Mouse (Mus musculus): Measurements from ENCODE around the gene Gm17662. TPM values are rescaled to one million over a fixed set of nuclear protein-coding genes. Genes with fewer than 3 reads are reported as not detected.

The Gm17662 gene
- polyA plus RNA-seq, 1 experiment from 2014 or later: not detected

DNA sequence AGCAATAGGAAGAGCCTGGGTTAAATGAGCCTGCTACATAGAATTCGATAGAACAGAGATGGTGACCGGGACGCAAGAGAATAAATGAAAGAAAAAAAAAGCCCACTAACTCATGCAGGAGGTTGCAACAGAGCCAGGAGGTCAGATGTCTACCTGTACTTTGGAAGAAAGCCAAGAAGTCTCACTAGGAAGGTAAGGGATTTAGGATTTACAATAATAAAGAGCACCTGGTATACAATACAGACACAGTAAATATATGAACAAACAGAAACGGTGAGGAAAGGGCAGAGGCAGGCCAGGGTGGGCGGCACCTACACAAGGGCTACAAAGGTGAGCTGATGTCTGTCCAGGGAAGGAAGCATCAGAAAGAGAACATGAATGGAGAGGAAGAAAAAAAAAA, 14.9 kb upstream of the Gm17662 start:
- ATAC-seq: no peak
- 93% methylated on average over 5 of the region's 5 CpGs for WGBS

DNA sequence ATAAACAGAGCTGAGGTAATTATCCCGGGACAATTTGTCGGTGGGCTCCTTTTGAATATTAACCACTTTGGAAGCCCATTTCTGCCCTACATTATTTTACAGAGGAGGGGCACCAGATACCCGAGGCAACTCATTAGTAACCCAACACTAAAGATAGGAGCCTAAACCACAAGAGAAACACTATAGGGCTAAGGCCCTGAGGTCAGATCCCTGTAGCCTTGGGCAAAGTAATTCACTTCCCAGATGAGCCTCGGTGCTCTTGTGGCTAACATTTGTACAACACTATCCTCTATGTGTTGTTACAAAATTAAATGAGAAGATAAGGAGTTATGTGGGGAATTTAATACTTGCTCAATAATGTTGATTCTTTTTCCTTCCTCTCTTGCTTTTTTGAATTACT, 13.6 kb upstream of the Gm17662 start:
- Histone ChIP-seq H3K27ac (no peak overlapping the region), H3K36me3 (no peaks in the 10 kb centered on the region), H3K4me3 (replicated peaks) (no peak overlapping the region), H3K27me3 (replicated peaks) (no peaks in the 10 kb centered on the region), H3K4me2 (replicated peaks) (no peak overlapping the region), H3K4me1 (replicated peaks) (no peaks in the 10 kb centered on the region), H3K9ac (no peak overlapping the region), H3K9me3 (no peaks in the 10 kb centered on the region)
- ATAC-seq: no peak
- 61% methylated on average over 4 of the region's 4 CpGs for WGBS

More for the DNA sequence above, 14.9 kb upstream of the Gm17662 start:
- no peak overlapping the region for H3K27ac ChIP-seq
- no peaks in the 10 kb centered on the region for H3K27me3 ChIP-seq (replicated peaks)
- no peaks in the 10 kb centered on the region for H3K36me3 ChIP-seq
- H3K9ac ChIP-seq: no peak overlapping the region
- no peaks in the 10 kb centered on the region for H3K9me3 ChIP-seq
- H3K4me2 ChIP-seq (replicated peaks): no peak overlapping the region
- no peak overlapping the region for H3K4me3 ChIP-seq (replicated peaks)
- no peaks in the 10 kb centered on the region for H3K4me1 ChIP-seq (replicated peaks)

DNA sequence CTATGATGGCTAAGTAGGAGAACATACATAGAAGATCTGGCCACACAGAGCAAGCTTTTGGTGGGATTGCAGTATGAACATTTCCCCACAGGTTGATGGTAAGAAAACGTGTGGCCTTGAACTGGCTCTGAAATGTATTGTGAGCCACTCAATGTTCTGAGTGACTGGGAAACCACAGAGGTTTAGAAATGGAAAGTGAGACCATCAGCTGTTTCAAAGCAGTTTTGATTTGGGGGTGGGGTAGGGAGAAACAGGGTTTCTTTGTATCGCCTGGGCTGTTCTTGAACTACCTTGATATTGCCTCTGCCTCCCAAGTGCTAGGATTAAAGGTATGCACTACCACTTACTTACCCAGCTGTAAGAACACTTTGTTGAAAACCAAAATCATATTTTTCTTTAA, 1.9 kb upstream of the Gm17662 start:
- Histone ChIP-seq H3K36me3 (no peaks in the 10 kb centered on the region), H3K9ac (no peak overlapping the region), H3K4me1 (replicated peaks) (no peaks in the 10 kb centered on the region), H3K4me3 (replicated peaks) (no peak overlapping the region), H3K27me3 (replicated peaks) (no peaks in the 10 kb centered on the region), H3K27ac (no peak overlapping the region), H3K4me2 (replicated peaks) (no peak overlapping the region), H3K9me3 (no peaks in the 10 kb centered on the region)
- ATAC-seq: no peak
- WGBS: 88% methylated on average over 2 of the region's 2 CpGs

DNA sequence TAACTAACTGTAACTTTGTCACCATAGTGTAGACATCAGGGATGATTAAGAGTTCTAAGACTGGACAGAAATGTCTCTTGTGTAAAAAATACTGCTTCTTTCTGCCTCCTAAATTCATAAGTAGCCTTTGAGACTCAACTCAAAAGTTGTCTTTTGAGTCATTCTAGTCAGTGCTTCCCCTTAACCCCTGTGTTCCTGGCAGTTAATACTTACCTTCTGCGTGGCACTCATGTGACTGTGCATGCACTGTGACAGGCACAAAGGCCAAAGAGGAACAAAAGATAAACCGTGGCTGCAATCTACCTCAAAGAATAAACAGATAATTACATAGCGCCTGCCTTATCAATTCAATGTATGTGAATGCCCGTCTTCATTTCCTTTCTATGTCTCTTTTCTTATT, 694 bp downstream of the Gm17662 start:
- ATAC-seq: no peak
- Histone ChIP-seq H3K4me3 (replicated peaks) (no peak overlapping the region), H3K27me3 (replicated peaks) (no peaks in the 10 kb centered on the region), H3K9ac (no peak overlapping the region), H3K4me2 (replicated peaks) (no peak overlapping the region), H3K27ac (no peak overlapping the region), H3K9me3 (no peaks in the 10 kb centered on the region), H3K4me1 (replicated peaks) (no peaks in the 10 kb centered on the region), H3K36me3 (no peaks in the 10 kb centered on the region)
- 60% methylated on average over 4 of the region's 4 CpGs for WGBS

DNA sequence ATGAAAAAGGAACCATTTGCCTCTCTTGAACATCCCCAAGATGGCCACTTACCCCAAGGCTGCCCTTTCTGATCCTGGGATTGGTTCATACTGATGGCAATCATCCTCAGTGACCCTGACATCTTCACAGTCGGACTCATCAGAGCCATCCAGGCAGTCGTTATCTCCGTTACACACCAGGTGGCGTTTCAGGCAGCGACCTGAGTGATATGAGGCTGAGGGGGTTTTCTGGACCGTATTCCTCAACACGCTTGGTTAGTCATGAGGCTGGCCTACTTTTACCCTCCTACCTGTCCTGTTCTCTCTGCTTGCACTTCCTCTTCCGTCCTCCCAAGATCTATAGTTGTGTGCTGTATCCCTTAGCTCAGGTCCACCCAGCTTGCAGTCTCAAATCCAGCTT, 4.1 kb downstream of the Gm17662 start:
- Histone ChIP-seq H3K9ac (no peak overlapping the region), H3K27ac (no peak overlapping the region), H3K9me3 (no peaks in the 10 kb centered on the region), H3K4me2 (replicated peaks) (no peak overlapping the region), H3K4me3 (replicated peaks) (no peak overlapping the region), H3K36me3 (no peaks in the 10 kb centered on the region), H3K4me1 (replicated peaks) (no peaks in the 10 kb centered on the region), H3K27me3 (replicated peaks) (no peaks in the 10 kb centered on the region)
- 82% methylated on average over 8 of the region's 8 CpGs for WGBS
- no peak for ATAC-seq

DNA sequence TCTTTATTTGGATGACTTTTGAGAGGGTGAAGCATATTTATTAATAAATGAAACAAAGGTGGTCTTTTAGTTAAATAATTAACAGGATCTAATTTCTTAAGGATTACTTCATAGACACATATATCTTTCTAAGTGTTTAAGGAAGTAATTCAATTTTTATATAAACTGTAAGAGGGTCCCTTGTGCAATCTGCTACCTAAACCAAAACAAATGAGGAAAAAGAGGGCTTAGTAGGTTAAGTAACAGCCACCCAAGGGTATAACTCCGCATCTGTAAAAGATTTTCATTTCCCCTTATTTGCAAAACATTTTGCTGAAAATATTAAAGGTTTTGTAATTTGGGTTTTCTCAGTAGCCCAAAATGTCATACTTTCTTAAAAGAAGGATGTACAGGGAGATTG, 7.3 kb downstream of the Gm17662 start:
- WGBS: 71% methylated on average over 1 of the region's 1 CpGs
- no peak for ATAC-seq

DNA sequence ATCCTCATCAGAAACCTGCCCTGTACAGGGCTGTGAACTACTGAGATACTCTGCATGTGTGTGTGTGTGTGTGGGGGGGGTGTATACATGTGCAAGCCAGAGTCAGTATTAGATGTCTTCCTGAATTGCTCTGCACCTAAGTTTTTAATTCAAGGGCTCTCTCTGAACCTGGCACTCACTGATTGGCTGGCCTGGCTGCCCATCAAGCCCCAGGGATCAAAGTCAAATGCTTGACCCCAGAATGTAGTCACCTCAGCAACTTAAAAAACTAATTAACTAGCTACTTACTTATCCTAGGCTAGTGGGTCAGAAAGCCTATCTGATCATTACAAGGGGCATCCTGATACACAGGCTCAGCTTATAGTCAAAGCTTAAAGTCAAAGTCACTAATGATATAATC, 12.5 kb downstream of the Gm17662 start:
- Histone ChIP-seq H3K9ac (no peak overlapping the region), H3K4me1 (replicated peaks) (no peaks in the 10 kb centered on the region), H3K4me3 (replicated peaks) (no peak overlapping the region), H3K36me3 (no peaks in the 10 kb centered on the region), H3K4me2 (replicated peaks) (no peak overlapping the region), H3K27ac (no peak overlapping the region), H3K27me3 (replicated peaks) (no peaks in the 10 kb centered on the region), H3K9me3 (no peaks in the 10 kb centered on the region)
- no peak for ATAC-seq

More for the DNA sequence above, 7.3 kb downstream of the Gm17662 start:
- Histone ChIP-seq H3K9ac (no peak overlapping the region), H3K4me3 (replicated peaks) (no peak overlapping the region), H3K36me3 (no peaks in the 10 kb centered on the region), H3K27ac (no peak overlapping the region), H3K9me3 (no peaks in the 10 kb centered on the region), H3K4me1 (replicated peaks) (no peaks in the 10 kb centered on the region), H3K27me3 (replicated peaks) (no peaks in the 10 kb centered on the region), H3K4me2 (replicated peaks) (no peak overlapping the region)

DNA sequence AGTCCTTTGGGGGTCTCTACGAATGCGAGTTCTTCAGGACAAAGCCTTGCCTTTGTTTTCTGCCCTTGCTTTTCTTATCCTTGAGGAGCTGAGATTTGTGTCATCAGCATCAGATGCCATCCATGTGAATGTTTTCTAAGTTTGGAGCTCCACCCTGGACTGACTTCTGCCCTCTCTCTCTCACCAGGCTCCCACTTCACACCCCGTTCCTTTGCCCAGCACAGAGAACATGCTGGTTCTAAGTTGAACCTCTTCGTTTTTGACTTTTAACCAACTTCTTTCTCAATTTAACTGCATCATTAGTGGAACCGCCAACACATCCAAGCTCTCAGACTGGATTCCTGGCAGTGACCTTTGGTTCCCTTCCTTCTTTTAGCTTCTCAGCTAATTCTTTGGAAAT, 13.1 kb downstream of the Gm17662 start:
- no peak overlapping the region for H3K27ac ChIP-seq
- no peak for ATAC-seq
- no peaks in the 10 kb centered on the region for H3K9me3 ChIP-seq
- WGBS: 89% methylated on average over 5 of the region's 5 CpGs
- H3K9ac ChIP-seq: no peak overlapping the region
- H3K4me3 ChIP-seq (replicated peaks): no peak overlapping the region
- H3K4me2 ChIP-seq (replicated peaks): no peak overlapping the region
- H3K4me1 ChIP-seq (replicated peaks): no peaks in the 10 kb centered on the region
- no peaks in the 10 kb centered on the region for H3K27me3 ChIP-seq (replicated peaks)
- H3K36me3 ChIP-seq: no peaks in the 10 kb centered on the region

DNA sequence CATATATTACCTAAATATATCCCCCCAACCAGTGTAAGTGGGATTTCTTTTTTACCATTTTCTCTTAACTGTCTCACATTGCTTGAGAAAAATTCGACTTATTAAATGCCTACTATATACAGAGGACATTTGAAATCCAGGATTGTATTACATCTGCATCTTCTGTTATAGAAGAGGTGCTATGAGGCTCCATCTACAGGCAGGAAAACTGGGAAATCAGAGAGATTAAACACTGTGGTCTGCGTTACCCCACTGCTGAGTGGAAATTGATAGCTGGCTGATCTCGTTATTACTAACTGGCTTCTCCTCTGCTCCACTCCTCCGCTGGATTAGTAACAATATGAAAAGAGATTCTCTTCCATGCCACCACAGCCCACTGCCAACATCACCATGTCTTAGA, 18.7 kb downstream of the Gm17662 start:
- no peaks in the 10 kb centered on the region for H3K9me3 ChIP-seq
- 67% methylated on average over 4 of the region's 4 CpGs for WGBS

DNA sequence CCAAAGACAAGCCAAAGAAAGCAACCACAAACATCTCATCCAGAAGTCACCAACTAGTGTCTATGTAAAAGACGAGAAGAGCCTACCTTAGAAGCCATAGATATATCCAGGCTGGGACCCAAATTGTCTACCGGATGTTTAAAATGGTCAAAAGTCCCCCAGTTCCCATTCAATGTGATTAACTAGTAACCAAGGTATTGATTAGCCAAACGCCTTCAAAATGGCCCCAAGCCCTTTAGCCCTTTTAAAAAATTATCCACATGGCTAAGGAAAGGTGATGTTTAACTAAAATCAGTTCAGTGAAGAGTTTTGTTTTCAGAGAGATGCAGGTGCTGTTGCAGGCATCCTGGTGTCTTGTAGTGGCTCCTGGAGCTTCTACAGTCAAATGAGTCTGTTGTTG, 19.2 kb downstream of the Gm17662 start, which contains the start of gene C8a:
Gene C8a, minus strand, starts transcription at position 76 of the 400 bp plus-strand sequence.
- H3K9me3 ChIP-seq: no peaks in the 10 kb centered on the region
- no peaks in the 10 kb centered on the region for H3K36me3 ChIP-seq
- H3K4me2 ChIP-seq (replicated peaks): no peak within 1 kb of the TSS
- WGBS: 71% methylated on average over 3 of the region's 3 CpGs
- no peak for ATAC-seq
- no peaks in the 10 kb centered on the region for H3K4me1 ChIP-seq (replicated peaks)
- no peak within 1 kb of the TSS for H3K9ac ChIP-seq
- no peak within 1 kb of the TSS for H3K27ac ChIP-seq
- no peaks in the 10 kb centered on the region for H3K27me3 ChIP-seq (replicated peaks)
- H3K4me3 ChIP-seq (replicated peaks): no peak within 1 kb of the TSS

More for the DNA sequence above, 18.7 kb downstream of the Gm17662 start:
- no peaks in the 10 kb centered on the region for H3K4me1 ChIP-seq (replicated peaks)
- H3K27me3 ChIP-seq (replicated peaks): no peaks in the 10 kb centered on the region
- ATAC-seq: no peak
- no peak overlapping the region for H3K4me3 ChIP-seq (replicated peaks)
- H3K27ac ChIP-seq: no peak overlapping the region
- H3K9ac ChIP-seq: no peak overlapping the region
- no peak overlapping the region for H3K4me2 ChIP-seq (replicated peaks)
- H3K36me3 ChIP-seq: no peaks in the 10 kb centered on the region

DNA sequence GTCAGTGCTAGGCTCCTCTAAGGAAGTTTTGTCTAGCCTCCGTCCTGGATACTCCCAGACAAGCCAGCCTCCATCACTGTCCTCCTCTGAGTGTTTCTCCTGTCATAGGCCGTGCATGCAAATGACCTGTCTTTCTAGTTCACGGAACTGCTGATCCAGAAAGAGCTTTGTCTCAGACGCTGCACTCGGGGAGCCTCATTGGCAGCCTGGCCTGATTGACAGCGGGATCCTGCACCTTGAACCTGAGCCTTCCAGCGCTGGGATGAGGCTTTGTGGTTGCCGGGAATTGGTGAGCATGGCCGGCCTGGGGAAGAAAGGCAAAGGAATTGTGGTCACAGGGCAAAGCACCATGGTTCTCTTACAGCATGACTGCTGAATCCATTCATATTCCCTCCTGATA, 30.4 kb downstream of the Gm17662 start:
- Histone ChIP-seq H3K9me3 (no peaks in the 10 kb centered on the region), H3K4me2 (replicated peaks) (no peak overlapping the region), H3K36me3 (no peaks in the 10 kb centered on the region), H3K9ac (no peak overlapping the region), H3K4me1 (replicated peaks) (no peaks in the 10 kb centered on the region), H3K27ac (no peak overlapping the region), H3K4me3 (replicated peaks) (no peak overlapping the region), H3K27me3 (replicated peaks) (no peaks in the 10 kb centered on the region)
- no peak for ATAC-seq
- 80% methylated on average over 9 of the region's 9 CpGs for WGBS

DNA sequence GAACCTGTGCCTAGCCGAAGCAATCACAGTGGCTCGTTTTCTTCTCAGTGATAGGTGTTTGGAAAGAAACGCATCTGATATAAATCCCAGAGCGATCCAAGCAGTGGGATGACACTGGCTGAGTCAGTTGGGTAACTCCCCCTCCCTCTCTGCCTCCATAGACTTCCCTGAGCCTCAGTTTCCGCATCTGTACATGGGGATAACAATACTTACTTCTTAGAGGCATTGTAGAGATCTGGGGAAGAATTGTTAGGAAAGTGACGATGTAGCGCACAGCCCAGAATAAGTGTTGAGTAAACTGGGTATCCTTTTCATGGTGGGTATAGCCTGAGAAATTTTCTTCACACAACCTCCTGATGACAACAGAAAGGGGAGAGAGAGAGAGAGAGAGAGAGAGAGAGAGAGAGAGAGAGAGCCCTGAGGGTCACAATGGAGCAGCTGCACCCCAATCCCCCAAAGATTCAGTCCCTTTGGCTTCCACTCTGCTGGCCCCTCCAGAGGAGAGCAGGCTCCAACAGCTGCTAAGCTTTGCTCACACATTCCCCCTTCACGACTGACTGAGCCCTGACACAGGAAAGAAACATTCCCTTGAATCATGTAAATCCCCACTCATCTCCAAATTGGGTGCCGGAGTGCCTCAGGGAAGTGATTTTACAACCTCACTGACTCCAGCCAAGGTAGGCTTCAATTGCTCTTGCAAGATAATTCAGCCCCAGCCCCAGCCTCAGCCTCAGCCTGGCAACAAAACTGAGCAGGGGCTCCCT, 31.6 kb downstream of the Gm17662 start:
- WGBS: 69% methylated on average over 9 of the region's 9 CpGs
- Histone ChIP-seq H3K4me3 (replicated peaks) (no peak overlapping the region), H3K4me2 (replicated peaks) (no peak overlapping the region), H3K27me3 (replicated peaks) (no peaks in the 10 kb centered on the region), H3K9ac (no peak overlapping the region), H3K9me3 (no peaks in the 10 kb centered on the region), H3K4me1 (replicated peaks) (no peaks in the 10 kb centered on the region), H3K27ac (no peak overlapping the region), H3K36me3 (no peaks in the 10 kb centered on the region)
- ATAC-seq: no peak

DNA sequence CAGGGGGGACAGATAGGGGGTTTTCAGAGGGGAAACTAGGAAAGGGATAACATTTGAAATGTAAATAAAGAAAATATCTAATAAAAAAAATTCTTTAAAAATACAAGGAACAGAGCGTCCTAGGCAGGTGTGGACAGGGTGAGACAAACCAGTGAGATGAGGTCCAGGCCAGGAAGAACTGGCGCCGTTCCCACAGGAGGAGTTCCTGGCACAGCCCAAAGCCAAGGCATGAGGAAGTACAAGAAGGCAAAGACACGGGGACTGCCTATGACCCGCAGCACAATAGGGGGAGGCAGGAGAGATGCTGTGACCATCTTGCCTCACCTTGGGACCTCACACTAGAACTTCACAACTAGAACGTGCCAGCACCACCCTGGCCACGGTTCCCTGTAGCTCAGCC, 34.6 kb downstream of the Gm17662 start:
- H3K9ac ChIP-seq: no peak overlapping the region
- H3K27ac ChIP-seq: no peak overlapping the region
- H3K9me3 ChIP-seq: no peaks in the 10 kb centered on the region
- WGBS: 74% methylated on average over 7 of the region's 7 CpGs
- no peak overlapping the region for H3K4me3 ChIP-seq (replicated peaks)
- H3K27me3 ChIP-seq (replicated peaks): no peaks in the 10 kb centered on the region
- H3K4me1 ChIP-seq (replicated peaks): no peaks in the 10 kb centered on the region
- no peak for ATAC-seq
- no peaks in the 10 kb centered on the region for H3K36me3 ChIP-seq
- H3K4me2 ChIP-seq (replicated peaks): no peak overlapping the region
